Mouse (Mus musculus) kidney, embryonic 14.5 days (tissue): ENCODE measurements around the gene Rbbp7. TPM values are rescaled to one million over a fixed set of nuclear protein-coding genes. Genes with fewer than 3 reads are reported as not detected.

Experiments used
- ATAC-seq: fragments of 200-750 bp; cut with Nextera tagmentation; 2 replicates; pipeline ENCODE4 v1.8.0; 2017; ENCODE audit warnings: moderate number of reproducible peaks, mild to moderate bottlenecking, moderate TSS enrichment, moderate library complexity; ENCODE audit not compliant: low FRiP score, low TSS enrichment
- H3K27ac ChIP-seq: fragments of 300-500 bp; sonication (generic); 2 replicates; pipeline ENCODE4 v1.5.1; 2014; ENCODE audit warnings: low read depth, mild to moderate bottlenecking, low read length, moderate library complexity, mixed read lengths
- H3K27me3 ChIP-seq: fragments of 300-500 bp; sonication (generic); 2 replicates; pipeline ENCODE4 v1.6.1; 2014; ENCODE audit warnings: mild to moderate bottlenecking, low read length; ENCODE audit not compliant: control insufficient read depth, insufficient read depth
- H3K36me3 ChIP-seq: fragments of 300-500 bp; sonication (generic); 2 replicates; pipeline ENCODE4 v1.6.1; 2014; ENCODE audit warnings: low read length, mixed read lengths; ENCODE audit not compliant: control insufficient read depth, insufficient read depth
- H3K4me1 ChIP-seq: fragments of 300-500 bp; sonication (generic); 2 replicates; pipeline ENCODE4 v1.6.1; 2014; ENCODE audit warnings: low read length, mixed read lengths; ENCODE audit not compliant: control insufficient read depth, insufficient read depth
- H3K4me2 ChIP-seq: fragments of 300-500 bp; sonication (generic); replicated peaks from 2 replicates; pipeline ENCODE4 v1.6.1; 2014; ENCODE audit warnings: low read depth, mild to moderate bottlenecking, low read length
- H3K4me3 ChIP-seq: fragments of 300-500 bp; sonication (generic); 2 replicates; pipeline ENCODE4 v1.5.1; 2014; ENCODE audit warnings: mild to moderate bottlenecking, low read length
- H3K9ac ChIP-seq: fragments of 300-500 bp; sonication (generic); 2 replicates; pipeline ENCODE4 v1.6.1; 2014; ENCODE audit warnings: low read depth, mild to moderate bottlenecking, low read length, moderate library complexity
- H3K9me3 ChIP-seq: fragments of 300-500 bp; sonication (generic); 2 replicates; pipeline ENCODE4 v1.6.1; 2016; ENCODE audit warnings: low read length; ENCODE audit not compliant: control insufficient read depth
- WGBS: fragments of 180-500 bp; shearing (Covaris S2); extraction: QIAGEN DNeasy Blood & Tissue Kit; methylation state at CpG from one replicate; pipeline ENCODE4 v1.1.7; 2014; 5-methylcytosine and 5-hydroxymethylcytosine counted together
- polyA plus RNA-seq: library from polyadenylated mRNA; unstranded; fragments of >200 nt; fragmentation: Nextera tagmentation; extraction: Ambion mirVana; gene quantifications from 2 replicates; pipeline ENCODE4 v1.2.1, GENCODE M21; 2014

Gene Rbbp7
- 462 and 531 TPM in 2 replicates for polyA plus RNA-seq

- peak; percentile 97 for ATAC-seq
- Histone ChIP-seq H3K36me3 (peaks cover 8% of the 10 kb centered on the region; the same call in 1 of the 2 replicates), H3K9me3 (no peaks in the 10 kb centered on the region), H3K4me3 (peak within 1 kb of the TSS; percentile 63), H3K9ac (peak within 1 kb of the TSS; percentile 84), H3K4me2 (peak within 1 kb of the TSS; percentile 47), H3K27me3 (no peaks in the 10 kb centered on the region), H3K4me1 (no peaks in the 10 kb centered on the region), H3K27ac (peak within 1 kb of the TSS; percentile 98)
- WGBS = 36% methylated on average over 74 of the region's 100 CpGs
Measured at GRCm38 (mm10) chrX:162760115-162760942, at the start of gene Rbbp7. Gene Rbbp7, plus strand, starts transcription at chrX:162760402.

- ATAC-seq = no peak
- 39% methylated on average over 5 of the region's 5 CpGs for WGBS
Measured at GRCm38 (mm10) chrX:162717837-162718236, 42.4 kb upstream of the Rbbp7 start.

GRCm38 (mm10) chrX:162719615-162720014 lies 40.6 kb upstream of the Rbbp7 start:
- Histone ChIP-seq H3K36me3 (no peaks in the 10 kb centered on the region), H3K4me1 (no peaks in the 10 kb centered on the region), H3K4me3 (no peak overlapping the region), H3K9ac (no peak overlapping the region), H3K27ac (no peak overlapping the region), H3K9me3 (no peaks in the 10 kb centered on the region), H3K4me2 (no peak overlapping the region), H3K27me3 (no peaks in the 10 kb centered on the region)
- ATAC-seq = no peak
- 42% methylated on average over 2 of the region's 2 CpGs for WGBS

More at GRCm38 (mm10) chrX:162717837-162718236, 42.4 kb upstream of the Rbbp7 start:
- no peaks in the 10 kb centered on the region for H3K27me3 ChIP-seq
- no peak overlapping the region for H3K9ac ChIP-seq
- H3K4me3 ChIP-seq = no peak overlapping the region
- H3K4me2 ChIP-seq = no peak overlapping the region
- no peaks in the 10 kb centered on the region for H3K4me1 ChIP-seq
- H3K36me3 ChIP-seq = no peaks in the 10 kb centered on the region
- H3K9me3 ChIP-seq = no peaks in the 10 kb centered on the region
- H3K27ac ChIP-seq = no peak overlapping the region

- H3K4me1 ChIP-seq = no peaks in the 10 kb centered on the region
- no peaks in the 10 kb centered on the region for H3K9me3 ChIP-seq
- H3K27me3 ChIP-seq = no peaks in the 10 kb centered on the region
- no peaks in the 10 kb centered on the region for H3K36me3 ChIP-seq
- no peak overlapping the region for H3K27ac ChIP-seq
- no peak overlapping the region for H3K4me3 ChIP-seq
- no peak overlapping the region for H3K4me2 ChIP-seq
- WGBS = 33% methylated on average over 13 of the region's 13 CpGs
- no peak overlapping the region for H3K9ac ChIP-seq
- peak; percentile 60; the same call in 1 of the 2 replicates for ATAC-seq
Measured at GRCm38 (mm10) chrX:162727367-162727777, 32.8 kb upstream of the Rbbp7 start.

GRCm38 (mm10) chrX:162727795-162728194 lies 32.4 kb upstream of the Rbbp7 start:
- 42% methylated on average over 9 of the region's 9 CpGs for WGBS
- H3K4me2 ChIP-seq = no peak overlapping the region
- no peaks in the 10 kb centered on the region for H3K27me3 ChIP-seq
- no peaks in the 10 kb centered on the region for H3K36me3 ChIP-seq
- no peaks in the 10 kb centered on the region for H3K9me3 ChIP-seq
- no peaks in the 10 kb centered on the region for H3K4me1 ChIP-seq
- no peak overlapping the region for H3K9ac ChIP-seq
- ATAC-seq = no peak; the same call in 1 of the 2 replicates
- H3K27ac ChIP-seq = no peak overlapping the region
- H3K4me3 ChIP-seq = no peak overlapping the region

- Histone ChIP-seq H3K27ac (no peak overlapping the region), H3K9ac (no peak overlapping the region), H3K9me3 (no peaks in the 10 kb centered on the region), H3K4me2 (no peak overlapping the region), H3K4me1 (no peaks in the 10 kb centered on the region), H3K36me3 (no peaks in the 10 kb centered on the region), H3K27me3 (no peaks in the 10 kb centered on the region), H3K4me3 (no peak overlapping the region)
- peak; percentile 76; the same call in 1 of the 2 replicates for ATAC-seq
- 39% methylated on average over 7 of the region's 7 CpGs for WGBS
Measured at GRCm38 (mm10) chrX:162728228-162728627, 32.0 kb upstream of the Rbbp7 start.

GRCm38 (mm10) chrX:162730031-162730430 lies 30.2 kb upstream of the Rbbp7 start:
- Histone ChIP-seq H3K4me2 (no peak overlapping the region), H3K27ac (no peak overlapping the region), H3K9ac (no peak overlapping the region), H3K27me3 (no peaks in the 10 kb centered on the region), H3K9me3 (no peaks in the 10 kb centered on the region), H3K4me1 (no peaks in the 10 kb centered on the region), H3K4me3 (no peak overlapping the region), H3K36me3 (no peaks in the 10 kb centered on the region)
- WGBS = 91% methylated on average over 4 of the region's 4 CpGs
- ATAC-seq = no peak

- H3K9ac ChIP-seq = peak overlapping the region; percentile 23; the same call in 1 of the 2 replicates
- peak overlapping the region; percentile 82 for H3K27ac ChIP-seq
- WGBS = 29% methylated on average over 25 of the region's 25 CpGs
- no peaks in the 10 kb centered on the region for H3K36me3 ChIP-seq
- peak overlapping the region; percentile 41 for H3K4me3 ChIP-seq
- peak; percentile 92 for ATAC-seq
- no peaks in the 10 kb centered on the region for H3K4me1 ChIP-seq
- H3K4me2 ChIP-seq = peak overlapping the region; percentile 44
- H3K9me3 ChIP-seq = no peaks in the 10 kb centered on the region
- no peaks in the 10 kb centered on the region for H3K27me3 ChIP-seq
Measured at GRCm38 (mm10) chrX:162734997-162735929, 24.9 kb upstream of the Rbbp7 start.
